Mouse (Mus musculus) hindlimb bud, embryonic 11.5 days (tissue): ENCODE measurements around the gene Nol10.

Experiments
- DNase-seq: peaks from one replicate; pipeline ENCODE4 v3.0.0-alpha.2; 2012; ENCODE audit warnings: low read depth, low spot score; ENCODE audit errors: extremely low spot score

The Nol10 gene

GRCm38 (mm10) chr12:17406825-17407224, 58.6 kb downstream of the Nol10 start:
- no peak for DNase-seq

- no peak for DNase-seq
These were observed 60.1 kb downstream of the Nol10 start for GRCm38 (mm10) chr12:17408312-17408711.

- no peak for DNase-seq
These were observed 63.0 kb downstream of the Nol10 start for GRCm38 (mm10) chr12:17411242-17411641.

- no peak for DNase-seq
These were observed 63.7 kb downstream of the Nol10 start for GRCm38 (mm10) chr12:17411797-17412526.

GRCm38 (mm10) chr12:17414734-17415133, 66.5 kb downstream of the Nol10 start:
- no peak for DNase-seq

GRCm38 (mm10) chr12:17420168-17420810, 72.0 kb downstream of the Nol10 start:
- DNase-seq, result no peak

- no peak for DNase-seq
These were observed 77.3 kb downstream of the Nol10 start for GRCm38 (mm10) chr12:17425254-17426169.

- no peak for DNase-seq
These were observed 78.5 kb downstream of the Nol10 start for GRCm38 (mm10) chr12:17426735-17427134.

GRCm38 (mm10) chr12:17430578-17430977, 82.3 kb downstream of the Nol10 start:
- no peak for DNase-seq

- no peak for DNase-seq
These were observed 82.9 kb downstream of the Nol10 start for GRCm38 (mm10) chr12:17431166-17431565.

GRCm38 (mm10) chr12:17431812-17432332, 83.6 kb downstream of the Nol10 start:
- no peak for DNase-seq

GRCm38 (mm10) chr12:17433712-17434111, 85.5 kb downstream of the Nol10 start:
- DNase-seq, result no peak

- DNase-seq, result no peak
These were observed 88.2 kb downstream of the Nol10 start for GRCm38 (mm10) chr12:17436471-17436870.

- no peak for DNase-seq
These were observed 92.0 kb downstream of the Nol10 start for GRCm38 (mm10) chr12:17440251-17440651.

- DNase-seq, result no peak
These were observed 93.2 kb downstream of the Nol10 start for GRCm38 (mm10) chr12:17441495-17441894.

- no peak for DNase-seq
These were observed 96.1 kb downstream of the Nol10 start for GRCm38 (mm10) chr12:17444406-17444805.

- DNase-seq, result no peak
These were observed 97.0 kb downstream of the Nol10 start for GRCm38 (mm10) chr12:17445251-17445650.

- DNase-seq, result no peak
These were observed 100.5 kb downstream of the Nol10 start for GRCm38 (mm10) chr12:17448781-17449180.

- no peak for DNase-seq
These were observed 101.4 kb downstream of the Nol10 start for GRCm38 (mm10) chr12:17449661-17450091.

- DNase-seq, result no peak
These were observed 102.2 kb downstream of the Nol10 start for GRCm38 (mm10) chr12:17450503-17450902.

- DNase-seq, result no peak
These were observed 102.7 kb downstream of the Nol10 start for GRCm38 (mm10) chr12:17450908-17451307.
